Mouse (Mus musculus): Measurements from ENCODE around the gene Chrm3. TPM values are rescaled to one million over a fixed set of nuclear protein-coding genes. Genes with fewer than 3 reads are reported as not detected.

The Chrm3 gene
- total RNA-seq, 2 experiments from 2014 or later = not detected

DNA sequence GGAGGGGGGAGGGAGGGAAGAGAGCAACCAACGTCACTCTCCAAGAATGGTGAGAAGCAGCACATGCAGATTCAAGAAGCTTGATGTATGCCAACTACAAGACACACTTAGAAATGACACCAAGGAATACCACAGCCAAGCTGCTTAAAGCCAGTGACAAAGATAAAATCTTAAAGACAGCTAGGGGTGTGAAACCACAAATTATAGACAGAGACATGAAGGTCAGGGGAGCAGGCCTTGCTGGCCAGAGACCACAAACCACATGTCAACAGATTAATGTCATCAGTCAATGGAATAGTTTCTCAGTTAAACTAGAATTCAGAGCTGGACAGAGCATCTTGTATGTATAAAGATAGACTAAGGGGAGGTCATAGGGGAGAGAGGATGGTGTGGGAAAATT lies 341.4 kb downstream of the Chrm3 start:
- ATAC-seq (replicated peaks; ENCODE audit: low FRiP score, low TSS enrichment, poor library complexity, severe bottlenecking) = no peak

DNA sequence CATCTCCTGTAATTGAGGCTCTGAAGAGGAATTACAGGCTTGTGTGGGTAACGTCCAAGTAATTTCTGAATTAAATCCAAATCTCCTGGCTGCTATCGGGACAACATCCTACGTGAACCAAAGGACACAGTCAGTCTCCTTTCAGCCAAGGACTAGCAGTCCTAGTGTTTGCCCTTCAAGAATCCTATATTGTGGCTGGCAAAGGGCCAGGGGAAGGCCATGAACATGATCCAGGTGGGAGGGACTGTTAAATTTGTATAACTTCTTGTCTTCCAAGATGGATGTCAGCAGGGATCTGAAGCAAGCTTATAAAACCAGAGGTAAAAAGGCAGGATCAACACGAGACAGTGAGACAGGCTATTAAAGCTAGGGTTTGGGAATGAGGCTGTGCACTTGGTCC lies 357.7 kb downstream of the Chrm3 start:
- ATAC-seq (replicated peaks; ENCODE audit: low FRiP score, low TSS enrichment, poor library complexity, severe bottlenecking) = no peak

DNA sequence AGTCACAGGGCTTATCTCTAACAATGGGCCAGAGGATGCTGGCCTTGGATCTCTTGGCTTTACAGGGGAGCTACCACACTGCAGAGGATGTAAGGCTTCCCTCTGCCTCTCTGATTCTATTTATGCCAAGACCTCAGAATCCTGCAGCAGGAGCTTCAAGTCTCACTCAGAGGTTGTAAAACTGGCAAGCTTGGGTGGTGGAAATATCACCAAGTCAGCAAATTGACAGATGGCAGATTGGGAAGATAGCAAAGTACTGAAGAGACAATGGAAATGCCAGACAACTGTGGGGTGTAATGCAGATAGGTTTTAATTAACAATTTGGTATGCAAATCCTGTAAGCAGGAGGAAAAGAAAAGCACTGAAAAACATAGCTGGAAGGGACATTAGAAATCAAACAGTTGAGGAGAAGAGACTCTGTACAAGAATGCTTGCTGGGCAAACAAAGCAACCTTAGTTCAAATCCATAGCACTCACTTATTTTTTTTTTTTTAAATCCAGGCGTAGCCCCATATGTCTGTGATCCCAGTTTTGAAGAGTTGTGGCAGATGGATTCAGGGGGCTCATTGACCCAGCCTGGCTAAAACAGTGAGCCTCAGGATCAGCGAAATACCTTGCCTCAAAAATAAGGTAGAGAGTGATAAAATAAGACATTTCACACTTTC lies 362.9 kb downstream of the Chrm3 start:
- no peak for ATAC-seq (replicated peaks; ENCODE audit: low FRiP score, low TSS enrichment, poor library complexity, severe bottlenecking)

GRCm38 (mm10) chr13:9995852-9996251 lies 364.8 kb downstream of the Chrm3 start:
- peak; percentile 95 for ATAC-seq (replicated peaks; ENCODE audit: low FRiP score, low TSS enrichment, poor library complexity, severe bottlenecking)

DNA sequence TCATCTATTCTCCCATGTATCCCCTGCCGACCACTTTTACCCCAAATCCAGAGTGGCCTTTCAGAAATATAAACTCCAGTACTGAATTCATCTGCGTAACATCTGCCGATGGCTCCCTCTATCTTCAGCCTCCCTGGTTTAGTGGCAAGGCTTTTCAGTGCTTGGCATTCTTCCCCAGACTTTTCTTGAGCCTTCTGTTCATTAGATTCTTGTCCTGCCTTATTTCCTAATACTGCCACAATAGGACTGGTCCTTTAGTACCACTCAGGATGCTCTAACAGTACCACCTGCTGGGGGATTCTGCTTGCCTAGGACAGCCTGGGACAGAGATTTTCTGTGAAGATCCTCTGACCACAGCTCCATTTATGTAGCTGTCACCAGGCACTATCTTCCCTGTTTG lies 367.1 kb downstream of the Chrm3 start:
- ATAC-seq (replicated peaks; ENCODE audit: low FRiP score, low TSS enrichment, poor library complexity, severe bottlenecking) = no peak

DNA sequence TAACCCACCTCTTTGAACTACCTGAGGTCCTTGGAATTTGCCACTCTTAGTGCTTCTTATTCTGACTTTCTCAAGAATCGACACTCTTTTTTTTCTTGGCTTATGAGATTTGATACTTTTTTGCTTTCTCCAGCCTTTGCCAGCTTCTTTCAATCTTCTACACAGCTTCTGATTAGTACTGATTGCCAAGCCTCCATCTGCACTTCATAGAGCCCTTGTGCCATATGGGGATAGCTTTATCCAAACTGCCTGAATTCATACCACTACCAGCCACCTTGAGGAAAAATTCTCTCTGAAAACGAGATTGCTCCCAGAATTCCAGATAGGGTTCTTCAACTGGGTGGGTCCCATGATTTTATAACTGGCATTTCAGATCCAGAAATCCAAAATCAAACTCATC lies 368.0 kb downstream of the Chrm3 start:
- ATAC-seq (replicated peaks; ENCODE audit: low FRiP score, low TSS enrichment, poor library complexity, severe bottlenecking) = no peak

DNA sequence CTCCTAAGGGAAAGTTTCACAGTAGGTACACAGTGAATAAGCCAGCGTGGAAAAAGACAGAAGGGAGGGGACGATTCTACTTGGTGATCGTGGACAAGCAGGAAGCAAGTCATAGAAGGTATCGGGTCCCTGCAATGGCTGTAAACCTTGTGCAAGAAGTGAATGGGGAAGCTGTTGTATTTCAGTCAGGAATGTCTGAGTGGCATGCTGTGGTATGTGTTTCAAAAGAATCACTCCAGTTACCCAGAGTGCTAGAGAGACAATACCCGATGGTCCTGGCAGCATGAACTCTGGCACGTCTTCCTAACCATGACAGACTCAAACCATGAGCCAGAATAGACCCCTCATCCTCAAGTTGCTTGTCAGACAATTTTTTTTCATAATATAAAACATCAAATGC lies 375.0 kb downstream of the Chrm3 start:
- ATAC-seq (replicated peaks; ENCODE audit: low FRiP score, low TSS enrichment, poor library complexity, severe bottlenecking) = no peak

GRCm38 (mm10) chr13:9983293-9983692 lies 377.4 kb downstream of the Chrm3 start:
- ATAC-seq (replicated peaks; ENCODE audit: low FRiP score, low TSS enrichment, poor library complexity, severe bottlenecking) = no peak

DNA sequence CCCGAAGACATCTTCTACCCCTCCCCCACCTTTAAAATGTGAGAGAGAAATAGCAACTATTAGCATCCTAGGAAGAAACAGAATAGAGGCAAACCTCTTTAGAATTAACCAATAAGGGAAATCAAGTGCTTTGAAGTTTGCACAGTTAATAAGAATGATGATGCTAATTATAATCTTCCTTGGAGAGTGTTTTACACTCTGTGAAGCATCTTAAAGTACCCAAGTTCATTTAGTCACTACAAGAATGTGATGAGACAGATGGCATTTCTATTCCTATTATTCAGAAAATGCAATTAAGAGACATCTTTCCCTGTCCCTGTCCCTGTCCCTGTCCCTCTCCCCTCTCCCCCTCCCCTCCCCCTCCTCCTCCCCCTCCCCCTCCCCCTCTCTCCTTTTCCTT lies 382.9 kb downstream of the Chrm3 start:
- ATAC-seq (replicated peaks; ENCODE audit: low FRiP score, low TSS enrichment, poor library complexity, severe bottlenecking) = no peak

DNA sequence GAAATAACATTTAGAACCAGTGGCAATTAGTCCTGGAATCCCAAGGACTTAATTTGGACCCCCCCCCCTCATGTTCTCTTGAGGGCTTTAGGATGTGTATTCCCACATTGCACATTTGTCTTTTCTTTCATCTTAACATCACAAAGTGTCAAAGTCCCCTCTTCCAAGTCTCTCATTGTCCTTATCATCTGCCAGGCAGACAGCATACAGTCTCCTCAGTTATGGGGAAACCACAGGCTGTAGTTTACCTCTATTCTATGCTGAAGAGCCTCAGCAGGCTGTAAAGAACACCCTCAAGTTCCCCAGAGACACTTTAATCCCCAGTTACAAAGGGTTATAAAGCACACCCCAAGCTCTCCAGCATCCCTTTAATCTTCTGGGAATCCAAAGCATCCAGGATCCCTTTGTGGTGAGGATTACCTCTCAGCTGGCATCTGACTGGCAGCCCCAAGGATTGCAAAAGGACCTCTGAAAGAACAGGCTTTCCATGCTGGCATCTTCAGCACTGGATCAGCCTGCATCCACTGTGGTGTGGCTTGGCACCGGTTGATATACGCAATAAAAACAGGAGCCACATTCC lies 386.8 kb downstream of the Chrm3 start:
- peak; percentile 58; the same call in 1 of the 2 replicates for ATAC-seq (replicated peaks; ENCODE audit: low FRiP score, low TSS enrichment, poor library complexity, severe bottlenecking)

- ATAC-seq (replicated peaks; ENCODE audit: low FRiP score, low TSS enrichment, poor library complexity, severe bottlenecking) = no peak
These were observed 388.8 kb downstream of the Chrm3 start for GRCm38 (mm10) chr13:9971845-9972244.

GRCm38 (mm10) chr13:9952619-9953018 lies 408.0 kb downstream of the Chrm3 start:
- ATAC-seq (replicated peaks; ENCODE audit: low FRiP score, low TSS enrichment, poor library complexity, severe bottlenecking) = no peak

- no peak for ATAC-seq (replicated peaks; ENCODE audit: low FRiP score, low TSS enrichment, poor library complexity, severe bottlenecking)
These were observed 409.3 kb downstream of the Chrm3 start for GRCm38 (mm10) chr13:9951376-9951775.

DNA sequence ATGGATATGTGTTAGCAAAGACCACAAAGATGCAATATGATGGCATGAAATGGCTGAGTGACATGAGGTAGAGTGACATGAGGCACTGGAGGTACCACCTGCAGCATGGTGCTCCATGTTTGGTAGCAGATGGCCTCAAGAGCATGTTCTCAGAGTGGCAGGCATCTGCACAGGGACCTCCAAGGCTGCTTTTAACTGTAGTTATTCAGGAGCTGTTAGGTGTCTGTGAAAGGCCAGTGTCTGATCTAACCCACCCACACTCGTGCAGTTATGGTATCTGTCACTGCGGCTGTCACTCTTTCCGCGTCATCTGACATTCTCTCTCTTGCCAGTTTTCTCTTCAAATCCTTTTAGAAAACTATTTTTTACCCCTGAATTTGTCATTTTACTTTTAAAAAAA lies 411.6 kb downstream of the Chrm3 start:
- no peak for ATAC-seq (replicated peaks; ENCODE audit: low FRiP score, low TSS enrichment, poor library complexity, severe bottlenecking)

GRCm38 (mm10) chr13:9940186-9940585 lies 420.5 kb downstream of the Chrm3 start:
- no peak for ATAC-seq (replicated peaks; ENCODE audit: low FRiP score, low TSS enrichment, poor library complexity, severe bottlenecking)

DNA sequence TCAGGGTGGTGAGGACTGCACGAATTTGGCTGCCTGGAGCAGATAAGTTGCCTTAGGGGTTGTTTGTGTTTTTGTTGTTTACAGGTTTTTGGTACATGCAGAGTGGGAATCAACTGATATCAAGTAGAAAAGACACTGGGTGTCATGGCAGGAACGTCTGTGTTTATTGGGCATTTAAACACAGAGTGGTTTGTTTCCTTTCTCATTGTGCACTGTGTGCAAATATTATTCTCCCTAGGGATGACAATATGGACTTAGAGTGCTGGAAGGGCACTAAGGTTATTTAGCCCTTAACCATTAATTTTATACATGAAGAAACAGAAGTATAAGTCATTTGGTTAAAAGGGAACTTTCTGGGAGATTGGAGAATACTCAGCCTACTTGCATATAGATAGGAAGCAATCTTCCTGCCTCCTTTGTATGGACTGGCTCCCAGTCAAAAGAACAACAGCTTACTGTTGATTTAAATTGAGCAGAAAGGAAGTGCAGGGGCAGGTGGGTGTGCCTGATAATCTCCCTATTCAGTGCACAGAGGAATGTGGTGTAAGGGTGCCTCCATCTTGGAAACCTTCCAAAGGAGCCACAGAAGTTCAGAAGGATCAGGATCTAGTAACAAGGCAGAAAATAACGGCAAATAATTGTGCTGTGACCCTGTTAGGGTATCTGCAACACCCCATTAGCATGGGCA lies 421.7 kb downstream of the Chrm3 start:
- ATAC-seq (replicated peaks; ENCODE audit: low FRiP score, low TSS enrichment, poor library complexity, severe bottlenecking) = peak; percentile 96

DNA sequence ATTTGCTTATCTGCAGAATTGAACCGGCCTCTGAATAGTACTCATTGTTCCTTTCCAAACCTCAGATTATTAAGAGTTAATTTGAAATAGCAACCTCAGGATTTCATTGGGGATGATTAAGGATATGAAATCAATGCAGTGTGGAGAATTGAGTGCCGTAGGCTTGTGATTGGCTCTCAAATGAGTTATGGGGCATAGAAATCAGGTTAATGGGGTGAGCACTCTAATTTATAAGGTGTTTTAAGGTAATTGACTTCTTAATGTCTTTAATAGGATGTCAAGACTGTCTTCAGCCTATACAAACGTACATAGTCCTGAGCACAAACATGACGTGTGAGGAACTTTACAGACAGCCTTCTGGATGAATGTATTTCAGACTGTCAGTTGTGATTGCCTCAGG lies 427.9 kb downstream of the Chrm3 start:
- ATAC-seq (replicated peaks; ENCODE audit: low FRiP score, low TSS enrichment, poor library complexity, severe bottlenecking) = no peak

DNA sequence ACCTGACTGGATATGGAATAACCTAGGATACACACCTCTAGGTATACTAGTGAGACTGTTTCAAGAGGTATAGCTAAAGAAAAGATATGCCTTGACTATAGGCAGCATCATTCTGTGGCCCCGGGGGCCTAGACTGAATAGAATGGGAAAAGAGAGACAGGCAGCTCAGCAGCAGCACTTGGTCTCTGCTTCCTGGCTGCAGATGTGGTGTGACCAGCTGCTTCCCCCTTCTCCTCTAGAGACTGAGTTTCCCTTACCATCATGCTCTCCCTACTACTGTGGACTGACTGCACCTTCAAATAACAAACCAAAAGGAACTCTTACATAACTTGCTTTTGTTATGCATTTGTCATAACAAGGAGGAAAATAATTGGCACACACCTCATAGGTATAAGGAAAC lies 430.0 kb downstream of the Chrm3 start:
- ATAC-seq (replicated peaks; ENCODE audit: low FRiP score, low TSS enrichment, poor library complexity, severe bottlenecking) = no peak

- ATAC-seq (replicated peaks; ENCODE audit: low FRiP score, low TSS enrichment, poor library complexity, severe bottlenecking) = no peak
These were observed 430.7 kb downstream of the Chrm3 start for GRCm38 (mm10) chr13:9929978-9930377.

- ATAC-seq (replicated peaks; ENCODE audit: low FRiP score, low TSS enrichment, poor library complexity, severe bottlenecking) = peak; percentile 90
These were observed 439.5 kb downstream of the Chrm3 start for GRCm38 (mm10) chr13:9921150-9921549.

- ATAC-seq (replicated peaks; ENCODE audit: low FRiP score, low TSS enrichment, poor library complexity, severe bottlenecking) = no peak
These were observed 447.9 kb downstream of the Chrm3 start for GRCm38 (mm10) chr13:9912697-9913096.
